Mouse (Mus musculus): ENCODE measurements around the gene Inpp5f.
A peak's percentile ranks its signal among the peaks of the same experiment; 100 is the strongest.
"Not testable (repeated sequence)": the region's sequence is repeated elsewhere in the genome, so short reads cannot be mapped to it uniquely, and the experiment has no call there.

The Inpp5f gene

GRCm38 (mm10) chr7:128664861-128665377 is 53.8 kb downstream of the Inpp5f start:
- no peak for DNase-seq (ENCODE audit: low spot score)

- no peak for DNase-seq (ENCODE audit: low spot score)
Observed at GRCm38 (mm10) chr7:128667788-128668187, 56.7 kb downstream of the Inpp5f start.

GRCm38 (mm10) chr7:128668831-128669230 is 57.7 kb downstream of the Inpp5f start:
- no peak for DNase-seq (ENCODE audit: low spot score)

- DNase-seq (ENCODE audit: low spot score) = peak; percentile 42
Observed at GRCm38 (mm10) chr7:128671952-128672351, 60.8 kb downstream of the Inpp5f start.

DNA sequence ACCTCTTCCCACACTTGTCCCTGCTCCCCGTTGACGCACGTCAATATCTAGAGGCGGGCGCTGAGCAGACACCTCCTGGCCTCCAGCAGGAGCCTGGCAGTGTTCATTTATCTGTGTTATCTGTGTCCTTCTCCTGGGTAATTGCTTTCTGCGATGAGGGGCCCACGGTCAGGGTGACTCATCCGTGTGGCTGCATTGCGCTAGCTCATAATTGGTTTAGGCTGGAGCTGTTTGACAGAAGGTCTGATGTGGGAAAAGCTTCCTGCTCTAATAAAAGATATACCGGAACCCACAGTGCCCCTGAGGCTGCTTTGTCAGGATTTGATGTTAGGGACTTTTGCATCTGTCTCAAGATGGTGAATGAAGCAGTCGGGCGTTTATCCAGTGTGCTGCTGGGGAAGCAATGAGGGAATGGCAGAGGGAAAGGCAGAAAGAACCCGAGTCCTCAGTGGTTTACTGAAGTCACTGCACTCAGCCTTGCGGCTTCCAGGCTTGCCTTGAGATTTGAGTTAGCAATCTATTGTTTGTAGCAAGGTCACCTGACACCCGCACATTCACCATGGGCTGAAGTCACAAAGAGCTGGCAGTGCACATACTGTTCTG is 61.4 kb downstream of the Inpp5f start:
- peak; percentile 15 for DNase-seq (ENCODE audit: low spot score)

GRCm38 (mm10) chr7:128678546-128678945 is 67.4 kb downstream of the Inpp5f start:
- DNase-seq (ENCODE audit: low spot score) = no peak

GRCm38 (mm10) chr7:128687821-128688564 is 76.9 kb downstream of the Inpp5f start:
- no peak for DNase-seq (ENCODE audit: low spot score)

GRCm38 (mm10) chr7:128689347-128689746 is 78.2 kb downstream of the Inpp5f start:
- no peak for DNase-seq (ENCODE audit: low spot score)

DNA sequence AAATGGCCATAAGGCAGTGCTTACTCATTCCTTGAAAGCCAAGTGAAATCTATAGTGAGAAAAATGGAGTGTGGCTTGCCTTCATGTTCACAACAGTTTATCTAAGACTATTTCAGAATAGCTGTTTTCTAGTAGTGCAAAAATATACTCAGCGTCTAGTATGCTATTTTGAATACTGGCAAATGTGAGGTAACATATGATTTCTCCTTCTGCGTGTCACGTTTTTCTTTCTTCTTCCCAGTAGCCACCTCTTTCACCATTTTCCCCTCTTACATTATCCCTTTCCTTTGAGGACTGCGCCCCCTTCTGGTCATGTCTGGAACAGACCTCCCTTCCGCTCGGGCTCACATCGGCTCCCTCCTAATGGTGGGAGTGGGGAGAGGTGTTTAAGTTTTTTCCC is 78.9 kb downstream of the Inpp5f start:
- DNase-seq (ENCODE audit: low spot score) = peak; percentile 75

- no peak for DNase-seq (ENCODE audit: low spot score)
Observed at GRCm38 (mm10) chr7:128690796-128691195, 79.7 kb downstream of the Inpp5f start.

DNA sequence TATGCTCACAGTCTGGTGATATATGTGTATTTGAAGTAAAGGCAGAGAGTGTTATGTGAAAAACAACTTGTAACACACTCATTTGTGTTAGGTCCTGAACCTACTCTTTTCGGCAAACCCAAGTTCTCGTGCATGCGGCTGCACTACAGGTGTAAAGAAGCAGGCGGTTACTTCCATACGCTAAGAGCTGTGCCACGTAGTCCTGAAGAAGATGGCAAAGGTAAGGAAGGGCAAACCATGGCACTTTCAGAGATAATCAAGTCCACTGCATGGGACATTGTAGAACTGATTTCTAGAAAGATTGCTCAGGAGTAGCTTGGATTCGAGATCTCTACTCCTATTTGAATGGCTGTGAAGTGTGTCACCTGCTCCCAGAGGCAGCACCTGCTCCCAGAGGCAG is 81.0 kb downstream of the Inpp5f start:
- no peak for DNase-seq (ENCODE audit: low spot score)

DNA sequence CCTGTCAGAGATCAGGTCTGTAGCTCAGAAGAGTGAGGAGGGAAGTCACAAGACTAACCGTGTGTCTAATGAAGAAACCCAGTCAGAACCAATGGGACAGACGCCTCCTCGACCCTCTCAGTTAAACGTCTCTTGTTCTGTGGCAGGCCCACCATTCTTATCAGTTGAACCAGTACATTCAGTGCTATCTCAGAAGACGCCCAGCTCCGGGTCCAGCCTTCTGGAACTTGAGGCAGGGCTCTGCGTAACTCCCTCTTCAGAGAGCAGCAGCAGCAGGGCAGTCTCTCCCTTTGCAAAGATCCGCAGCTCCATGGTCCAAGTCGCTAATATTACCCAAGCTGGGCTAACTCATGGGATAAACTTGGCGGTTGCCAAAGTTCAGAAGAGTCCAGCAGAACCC is 83.7 kb downstream of the Inpp5f start:
- no peak for DNase-seq (ENCODE audit: low spot score)

- DNase-seq (ENCODE audit: low spot score) = not testable (repeated sequence)
Observed at GRCm38 (mm10) chr7:128699959-128700358, 88.8 kb downstream of the Inpp5f start.

DNA sequence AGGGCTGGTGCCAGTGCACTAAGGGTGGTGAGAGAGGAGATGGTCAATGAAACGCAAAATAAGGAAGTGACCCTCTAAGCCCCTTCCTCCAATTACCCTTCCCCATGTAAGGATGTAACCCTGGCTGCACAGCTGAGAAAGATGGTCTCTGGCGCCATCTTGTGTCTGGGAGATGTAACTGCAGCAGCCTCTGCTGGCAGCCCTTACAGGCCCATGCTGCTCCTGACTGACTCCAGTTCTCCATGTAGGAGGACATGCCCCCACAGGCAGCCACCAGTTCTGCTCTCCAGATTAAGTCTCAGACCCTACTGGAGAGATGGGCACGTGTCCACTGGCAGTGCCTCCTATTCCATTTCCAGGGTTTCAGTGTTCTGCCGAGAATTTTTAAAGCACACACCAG is 94.6 kb downstream of the Inpp5f start:
- DNase-seq (ENCODE audit: low spot score) = peak; percentile 63

DNA sequence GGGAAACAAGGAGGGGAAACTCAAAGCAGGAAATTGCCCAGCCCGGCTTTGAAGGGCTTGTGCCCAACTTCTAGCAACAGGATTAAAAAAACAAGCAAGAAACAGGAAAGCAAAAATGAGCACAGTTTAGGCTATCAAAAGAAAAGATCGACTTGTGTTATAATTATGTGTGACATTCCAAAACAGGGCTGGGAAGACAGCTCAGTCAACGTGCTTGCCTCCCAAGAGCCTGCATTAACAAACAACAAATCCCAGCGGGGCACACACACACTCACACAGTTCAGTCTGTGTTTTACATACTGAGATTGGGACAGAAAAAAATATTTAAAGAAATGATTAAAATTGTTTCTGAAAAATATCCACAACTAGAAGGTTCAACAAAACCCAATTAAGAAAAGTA is 106.9 kb downstream of the Inpp5f start:
- no peak for DNase-seq (ENCODE audit: low spot score)

DNA sequence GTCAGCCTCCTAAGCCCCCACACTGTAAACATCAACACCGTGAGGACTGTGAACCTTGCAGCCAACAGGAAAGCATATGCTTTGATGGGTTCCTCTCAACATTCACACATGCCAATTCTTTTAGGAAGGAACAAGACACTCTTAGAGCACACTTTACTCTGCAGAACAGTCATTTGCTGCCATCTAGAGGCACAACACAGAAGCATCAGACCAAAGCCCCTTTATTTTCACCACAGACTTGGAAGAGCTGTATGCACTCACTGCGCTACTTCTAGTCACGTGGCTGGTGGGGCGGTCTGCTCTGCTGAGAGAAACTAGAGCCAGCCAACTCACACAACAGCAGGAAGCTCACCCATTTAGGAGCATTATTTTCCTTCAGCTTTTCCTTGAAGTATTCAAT is 113.6 kb downstream of the Inpp5f start:
- peak; percentile 44 for DNase-seq (ENCODE audit: low spot score)

DNA sequence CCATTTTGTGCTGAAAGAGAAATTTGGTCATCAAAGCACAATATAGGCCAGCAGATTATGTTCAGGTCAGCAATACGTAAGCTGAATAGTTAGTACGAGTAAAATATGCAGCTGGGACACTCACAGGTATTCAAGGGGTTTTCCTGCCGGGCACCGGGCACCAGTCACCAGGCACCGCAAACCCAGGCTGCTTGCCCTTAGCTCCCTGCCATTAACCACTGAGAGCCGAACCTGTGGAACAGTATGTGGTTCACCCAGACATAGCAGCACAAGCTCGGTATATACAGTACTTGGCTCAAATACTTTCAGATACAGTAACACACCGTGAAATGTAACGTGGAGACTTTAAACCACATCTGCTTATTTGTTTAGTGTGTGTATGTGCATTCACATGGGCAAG is 114.1 kb downstream of the Inpp5f start:
- DNase-seq (ENCODE audit: low spot score) = no peak

- no peak for DNase-seq (ENCODE audit: low spot score)
Observed at GRCm38 (mm10) chr7:128726999-128727398, 115.9 kb downstream of the Inpp5f start.

DNA sequence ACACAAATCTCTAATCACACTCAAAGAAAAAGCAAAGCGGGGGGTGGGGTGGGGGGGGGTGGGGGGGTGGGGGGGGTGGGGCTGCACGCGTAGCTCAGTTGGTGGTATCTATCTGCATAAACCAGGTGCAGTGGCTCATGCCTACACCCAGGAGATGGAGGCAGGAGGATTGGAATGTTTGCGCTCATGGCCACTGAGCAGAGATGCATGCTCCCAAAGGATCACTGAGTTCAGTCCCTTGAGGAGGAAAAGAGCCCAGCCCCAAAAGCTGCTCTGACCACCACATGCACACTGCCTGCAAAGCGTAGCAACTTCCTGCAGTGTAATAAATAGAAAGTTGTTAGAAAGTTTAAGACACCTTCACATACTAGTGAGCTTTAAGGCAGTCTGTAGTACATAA is 116.6 kb downstream of the Inpp5f start:
- DNase-seq (ENCODE audit: low spot score) = no peak

DNA sequence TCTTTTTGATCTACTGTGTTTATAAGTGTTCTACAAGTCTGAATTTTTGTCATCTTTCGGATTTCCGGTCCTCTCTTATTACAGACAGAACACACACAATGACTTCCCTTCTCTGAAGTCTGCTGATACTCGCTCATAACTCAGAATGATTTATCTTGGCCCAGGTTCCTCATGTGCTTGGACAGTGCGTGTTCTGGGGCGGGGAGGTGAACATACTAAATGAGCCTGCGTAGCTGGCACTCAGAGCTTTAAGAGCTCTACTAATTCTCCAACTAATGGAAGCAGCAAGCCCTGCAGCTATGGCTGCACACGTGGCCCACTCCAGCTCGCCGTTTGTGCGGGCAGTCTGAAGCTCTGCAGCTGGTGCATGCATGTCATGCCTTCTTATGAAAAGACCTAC is 117.6 kb downstream of the Inpp5f start:
- DNase-seq (ENCODE audit: low spot score) = no peak

DNA sequence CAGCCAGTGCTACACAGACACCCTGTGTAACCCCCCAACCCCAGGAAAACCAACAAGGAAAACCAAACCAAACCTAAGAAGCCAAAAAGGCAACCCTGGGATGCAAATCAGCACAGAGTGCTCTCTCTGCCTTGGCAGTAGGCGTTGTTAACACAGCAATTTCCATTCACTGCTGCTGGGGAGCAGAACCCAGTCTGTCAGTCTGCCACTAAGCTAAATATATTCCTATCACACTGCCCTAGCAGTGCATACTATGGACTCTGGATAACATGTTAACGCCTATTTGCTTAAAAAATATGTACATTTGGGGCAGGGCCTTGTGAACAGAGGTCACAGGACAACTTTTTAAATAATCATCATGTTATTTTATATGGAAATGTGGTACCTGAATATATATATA is 120.5 kb downstream of the Inpp5f start:
- DNase-seq (ENCODE audit: low spot score) = no peak

DNA sequence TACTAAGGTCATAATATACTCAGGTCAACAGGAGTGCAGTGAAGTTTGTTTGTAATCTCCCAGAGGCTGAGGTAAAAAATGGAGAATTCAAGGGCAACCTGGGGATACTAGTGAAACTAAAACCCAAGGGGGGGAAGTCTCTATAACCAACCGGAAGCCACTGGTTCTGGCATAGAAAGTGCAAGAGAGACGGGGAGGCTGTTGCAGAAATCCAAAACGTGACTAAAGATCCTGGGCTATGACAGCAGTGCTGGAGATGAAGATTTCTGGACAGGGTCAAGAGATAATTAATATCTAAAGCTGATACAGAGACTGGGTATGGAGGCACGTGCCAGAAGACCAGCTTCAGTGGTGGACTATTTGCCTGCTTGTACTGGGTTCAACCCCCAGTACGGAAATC is 126.9 kb downstream of the Inpp5f start:
- no peak for DNase-seq (ENCODE audit: low spot score)

DNA sequence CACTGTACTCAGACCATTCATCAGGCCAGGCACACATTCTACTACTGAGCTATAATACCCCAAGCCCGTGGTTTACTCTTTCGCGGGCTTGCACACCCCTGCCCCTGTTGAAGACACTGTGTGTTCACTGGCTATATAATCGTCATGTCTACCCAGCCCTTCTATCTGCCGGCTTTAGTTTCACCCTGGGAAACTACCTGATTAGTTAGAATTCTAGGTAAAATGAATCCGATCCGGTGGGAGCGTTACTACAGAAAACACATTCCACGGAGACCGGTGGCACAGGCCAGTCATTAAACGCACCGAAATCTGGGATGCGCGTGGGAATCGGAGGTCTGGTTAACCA is 128.0 kb downstream of the Inpp5f start:
- DNase-seq (ENCODE audit: low spot score) = no peak

Data from adipocyte (in vitro differentiated cells).